Mouse (Mus musculus) brain, embryonic 14.5 days (tissue): Measurements from ENCODE around the gene Poll. TPM values are rescaled to one million over a fixed set of nuclear protein-coding genes. Genes with fewer than 3 reads are reported as not detected.

Experiments used
- DNase-seq: peaks from one replicate; pipeline ENCODE4 v3.0.0-alpha.2; 2011; ENCODE audit warnings: low read depth
- CTCF ChIP-seq: fragments of 200-500 bp; IDR thresholded peaks from 2 replicates; pipeline ENCODE4 v1.5.1; 2012; ENCODE audit warnings: inconsistent platforms, mild to moderate bottlenecking, moderate library complexity, borderline replicate concordance; ENCODE audit not compliant: insufficient read depth, insufficient read length; ENCODE audit errors: extremely low read depth
- POLR2A ChIP-seq: fragments of 200-500 bp; IDR thresholded peaks from 2 replicates; pipeline ENCODE4 v1.6.1; 2012; ENCODE audit warnings: mild to moderate bottlenecking, inconsistent platforms, borderline replicate concordance; ENCODE audit not compliant: poor library complexity, insufficient read depth, insufficient read length, severe bottlenecking; ENCODE audit errors: extremely low read depth
- polyA plus RNA-seq: library from polyadenylated mRNA; depleted of rRNA; stranded (reverse); fragments of >200 nt; gene quantifications from 2 replicates; pipeline ENCODE4 v1.2.3, GENCODE M21; 2012

Gene Poll
- polyA plus RNA-seq, 1 experiment, result 11.4 TPM

DNA sequence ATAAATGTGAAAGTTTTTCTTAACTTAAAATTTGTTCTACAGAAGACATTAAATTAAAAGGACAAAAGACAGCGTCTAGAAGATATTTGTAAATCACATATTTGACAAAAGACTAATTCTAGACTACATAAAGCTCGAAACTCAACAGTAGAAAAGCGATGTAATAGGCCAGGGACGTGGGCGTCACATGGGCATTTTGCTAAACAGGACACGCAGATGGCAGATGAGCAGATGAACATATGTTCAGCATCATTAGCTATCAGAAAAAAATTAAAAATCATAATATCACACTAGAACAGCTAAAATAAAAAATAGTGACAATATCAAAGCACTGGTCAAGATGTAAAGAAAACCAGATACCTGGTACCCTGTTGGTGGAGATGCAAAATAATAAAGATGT is 29.4 kb upstream of the Poll start:
- DNase-seq, result no peak
- TF ChIP-seq CTCF (no peak), POLR2A (no peak)

DNA sequence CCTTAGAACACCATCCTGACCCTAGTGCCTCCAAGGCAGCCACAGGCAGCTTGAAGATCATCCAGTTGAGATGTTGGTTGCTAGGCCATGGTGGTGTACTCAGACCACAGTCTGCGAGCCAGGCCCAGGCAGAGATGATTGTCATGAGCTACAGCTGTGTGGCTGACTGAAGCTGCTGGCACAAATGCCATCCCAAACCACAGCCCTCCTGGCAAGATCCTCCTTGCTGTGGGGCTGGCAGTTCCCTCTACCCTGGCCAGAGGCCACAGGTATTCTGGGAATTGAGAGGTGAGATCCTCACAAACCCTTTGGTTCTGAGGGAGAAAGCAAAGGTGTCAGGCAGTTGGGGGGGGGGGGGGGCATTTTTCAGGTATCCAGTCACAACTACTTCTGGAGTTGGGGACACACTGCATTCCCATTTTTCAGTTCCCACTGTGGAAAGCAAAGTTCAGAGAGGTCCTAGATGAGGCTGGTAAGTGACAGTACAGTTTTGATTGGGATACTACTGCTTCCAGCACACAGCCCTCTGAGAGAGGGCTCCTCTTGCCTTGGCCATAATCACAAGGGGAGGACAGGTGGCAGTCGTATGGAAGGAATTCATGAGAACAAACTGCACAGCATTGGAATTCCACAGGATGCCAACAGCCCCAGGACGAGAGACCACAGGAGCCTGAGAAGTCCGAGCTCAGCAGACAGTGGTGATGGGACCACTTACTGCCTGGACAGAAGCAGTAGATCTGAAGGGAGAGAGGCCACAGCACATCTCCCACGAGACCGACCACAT is 27.4 kb upstream of the Poll start:
- TF ChIP-seq CTCF (no peak), POLR2A (no peak)

DNA sequence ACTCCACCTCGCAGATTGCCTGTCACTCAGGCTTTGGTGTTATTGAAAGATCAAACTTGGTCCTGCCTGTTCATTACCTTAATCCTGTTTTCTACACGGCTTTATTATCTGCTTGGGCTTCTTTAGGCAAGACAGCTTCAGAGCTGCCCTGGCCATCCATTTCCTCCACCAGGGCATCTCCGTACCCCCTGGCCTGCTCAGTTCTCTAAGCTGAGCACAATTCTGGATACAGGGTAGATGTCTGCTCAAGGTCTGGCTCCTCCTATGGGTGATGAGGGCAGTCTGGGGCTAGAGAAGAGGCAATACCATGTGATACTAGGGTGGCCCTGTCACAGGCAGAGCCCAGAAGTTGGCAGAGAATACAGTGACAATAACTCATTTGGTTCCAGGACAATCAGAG is 26.5 kb upstream of the Poll start:
- TF ChIP-seq CTCF (no peak), POLR2A (no peak)
- DNase-seq, result no peak

More for the DNA sequence above, 27.4 kb upstream of the Poll start:
- DNase-seq, result no peak

DNA sequence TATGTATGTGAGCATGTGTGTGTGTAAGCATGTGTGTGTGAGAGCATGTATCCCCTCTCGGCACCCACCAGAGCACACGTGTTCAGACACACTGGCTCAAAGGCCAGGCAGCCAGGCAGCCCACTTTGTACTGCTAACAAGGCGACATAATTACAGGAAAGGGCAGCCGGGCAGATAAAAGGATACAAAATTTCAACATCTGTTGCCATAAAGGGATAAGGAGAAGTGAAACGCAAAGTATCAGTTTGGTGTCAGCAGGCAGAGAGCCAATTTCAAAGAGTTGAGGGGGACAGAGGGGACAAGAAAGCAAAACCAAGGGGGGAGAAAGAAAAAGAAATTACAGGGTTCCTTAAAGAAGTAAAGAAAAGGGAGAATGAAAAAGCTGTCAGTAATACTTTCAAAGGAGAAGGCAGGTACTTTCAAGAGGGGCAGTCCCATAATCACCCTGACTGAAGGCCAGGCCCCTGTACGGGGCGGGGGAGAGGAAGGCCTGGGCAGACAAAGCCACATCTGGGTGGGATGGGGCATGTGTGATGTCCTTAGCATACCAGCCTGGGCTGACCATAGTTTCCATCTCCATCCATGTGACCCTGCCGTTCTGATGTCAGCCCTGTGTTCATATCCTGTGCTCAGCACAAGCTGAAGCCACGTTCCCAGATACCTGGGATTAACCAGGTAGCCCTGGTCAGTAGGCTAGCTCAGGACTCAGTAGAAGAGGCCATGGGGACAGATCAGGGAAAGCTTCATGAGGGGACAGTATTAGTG is 24.7 kb upstream of the Poll start:
- DNase-seq, result no peak
- TF ChIP-seq CTCF, result no peak
- no peak for TF ChIP-seq POLR2A

DNA sequence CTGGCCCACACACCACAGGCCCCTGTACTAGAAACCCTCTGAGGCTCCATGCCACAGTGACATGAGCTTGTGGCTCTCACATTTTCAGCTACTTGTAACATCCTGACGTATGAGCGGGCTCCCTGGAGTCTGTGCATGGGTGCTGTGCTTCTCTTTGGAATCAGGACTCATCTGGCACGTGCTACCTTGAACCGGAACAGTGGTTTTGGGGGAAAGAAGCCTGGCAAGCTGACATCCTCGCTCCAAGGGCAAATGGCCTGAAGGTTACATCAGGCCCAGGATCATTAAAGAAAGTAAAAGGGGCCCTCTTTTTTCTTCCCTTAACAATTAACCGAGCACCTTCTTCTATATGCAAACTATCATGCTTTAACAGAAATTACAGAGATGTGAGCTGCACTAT is 22.8 kb upstream of the Poll start:
- DNase-seq, result no peak
- no peak for TF ChIP-seq CTCF

DNA sequence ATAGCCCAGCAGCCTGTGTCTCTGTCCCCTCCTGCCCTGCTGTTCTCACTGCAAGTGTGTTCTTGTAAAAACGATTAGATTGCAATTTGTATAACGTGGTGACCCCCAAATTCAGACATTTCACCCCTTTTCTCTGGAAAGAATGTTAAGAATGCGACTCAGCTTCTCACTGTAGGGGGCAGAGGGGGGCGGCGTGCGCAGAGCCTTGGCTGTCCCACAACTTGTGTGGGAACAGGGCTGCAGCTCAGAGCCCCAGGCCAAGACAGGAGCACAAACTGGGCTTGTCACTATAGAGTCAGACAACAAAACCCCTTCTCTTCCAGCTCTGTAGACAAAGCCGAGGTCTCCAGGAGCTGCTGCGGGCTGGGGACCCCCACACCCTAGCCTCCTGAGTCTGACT is 21.8 kb upstream of the Poll start:
- no peak for DNase-seq
- TF ChIP-seq CTCF (no peak), POLR2A (no peak)

GRCm38 (mm10) chr19:45581257-45581656 is 20.9 kb upstream of the Poll start:
- no peak for TF ChIP-seq POLR2A
- TF ChIP-seq CTCF, result peak; percentile 69
- no peak for DNase-seq

DNA sequence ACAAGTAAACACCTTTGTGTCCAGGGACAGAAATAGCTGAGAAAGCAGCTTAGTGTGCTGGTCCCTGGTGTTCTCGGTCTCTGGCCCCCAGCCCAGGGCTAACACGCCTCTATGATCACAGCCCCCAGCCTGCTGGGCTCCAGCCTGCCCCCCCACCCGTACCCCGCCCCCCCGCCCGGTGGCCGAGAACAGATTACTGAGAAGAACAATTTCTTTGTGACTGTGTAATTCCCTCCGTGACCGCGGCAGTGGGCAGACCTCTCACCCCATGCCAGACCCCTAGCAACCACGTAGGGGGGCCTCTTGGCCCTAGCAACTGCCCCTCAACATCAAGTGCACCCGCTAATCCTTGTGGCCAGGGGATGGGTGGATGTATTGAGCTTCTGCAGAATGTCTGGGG is 19.9 kb upstream of the Poll start:
- TF ChIP-seq CTCF, result no peak
- TF ChIP-seq POLR2A, result no peak
- no peak for DNase-seq

DNA sequence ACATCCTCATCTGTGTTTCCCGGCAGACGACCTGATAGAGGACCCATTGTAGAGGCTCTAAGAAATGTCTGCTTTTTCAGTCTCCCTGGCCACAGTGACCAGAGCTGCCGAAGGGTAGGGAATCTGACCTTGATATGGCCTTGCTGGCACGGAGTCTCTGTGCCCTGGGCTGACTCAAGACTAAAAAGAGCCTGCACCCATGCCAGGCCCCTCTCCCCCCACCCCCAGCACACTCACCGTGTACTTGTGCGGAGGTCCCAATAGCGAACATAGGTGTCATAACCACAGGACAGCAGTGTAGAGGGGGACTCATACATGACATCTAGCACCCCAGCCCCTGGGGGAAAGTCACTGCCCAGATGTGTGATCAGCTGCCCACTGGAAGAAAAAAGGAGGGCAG is 19.1 kb upstream of the Poll start:
- no peak for TF ChIP-seq POLR2A
- no peak for TF ChIP-seq CTCF

GRCm38 (mm10) chr19:45578976-45579375 is 18.6 kb upstream of the Poll start:
- TF ChIP-seq POLR2A (no peak), CTCF (no peak)
- no peak for DNase-seq

More for the DNA sequence above, 19.1 kb upstream of the Poll start:
- DNase-seq, result no peak

DNA sequence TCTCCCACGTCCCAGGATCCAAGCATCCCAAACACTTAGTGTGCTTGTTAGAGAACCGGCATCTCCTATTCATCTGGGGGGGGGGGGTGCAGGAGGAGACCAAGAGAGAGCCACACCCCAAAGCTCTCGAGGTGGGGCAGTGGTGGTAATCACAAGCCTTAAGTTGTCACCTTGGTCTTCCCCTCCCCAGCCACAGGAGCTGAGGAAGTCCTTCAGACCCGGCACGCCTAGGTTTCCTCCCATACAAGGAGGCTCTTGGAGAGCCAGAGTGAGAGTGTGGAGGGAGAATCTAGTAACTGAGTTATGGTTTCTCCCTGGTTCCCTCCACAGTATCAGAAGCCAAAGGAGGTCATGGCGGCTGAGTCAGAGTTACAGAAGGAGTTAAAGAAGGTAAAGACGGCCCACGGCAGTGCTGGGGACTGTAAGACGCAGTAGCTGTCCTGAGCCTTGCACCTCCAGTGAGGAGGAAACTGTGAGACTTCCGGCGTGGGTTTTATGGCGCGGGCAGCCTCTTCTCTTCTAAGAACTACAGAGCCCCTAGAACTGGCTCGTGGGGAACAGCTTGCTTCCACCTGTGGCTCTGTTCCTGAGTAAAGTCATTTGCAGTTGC is 16.9 kb upstream of the Poll start:
- no peak for DNase-seq
- TF ChIP-seq CTCF, result no peak
- TF ChIP-seq POLR2A, result no peak

GRCm38 (mm10) chr19:45575632-45576001 is 15.3 kb upstream of the Poll start:
- TF ChIP-seq POLR2A (no peak), CTCF (no peak)
- no peak for DNase-seq

DNA sequence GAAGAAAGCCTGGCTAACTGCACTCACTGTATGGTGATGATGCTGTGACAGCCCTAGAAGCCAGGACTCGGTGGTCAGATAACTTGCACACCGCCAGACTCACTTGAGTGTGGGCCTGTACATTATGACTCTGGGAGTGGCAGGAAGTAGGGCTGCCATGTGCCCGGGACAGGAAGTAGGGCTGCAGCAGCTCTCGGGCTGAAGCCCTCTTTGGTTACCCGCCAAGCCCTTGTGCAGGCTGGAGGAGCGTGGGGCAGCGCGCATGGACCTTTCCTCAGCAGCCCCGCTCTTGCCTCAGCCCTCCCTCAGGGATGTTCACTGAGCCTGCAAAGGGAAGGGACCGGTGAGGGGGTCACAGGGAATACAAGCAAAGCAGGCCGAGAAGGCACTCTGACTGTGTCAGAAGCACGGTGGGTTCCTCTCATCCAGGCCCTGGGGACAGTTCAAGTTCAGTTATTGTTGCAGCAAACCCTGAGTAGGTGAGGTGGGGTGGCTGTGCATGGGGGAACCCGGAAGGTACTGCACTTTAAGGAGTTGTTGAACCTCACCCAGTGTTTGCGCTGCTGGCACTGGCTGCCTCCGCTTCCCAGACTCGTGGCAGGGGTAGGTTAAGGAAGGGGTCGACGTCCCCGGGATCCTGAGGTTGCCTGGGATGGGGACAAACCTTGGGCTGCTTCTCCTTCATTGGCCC is 14.8 kb upstream of the Poll start:
- DNase-seq, result no peak
- TF ChIP-seq POLR2A (no peak), CTCF (no peak)
